Mouse (Mus musculus) embryo, embryonic 9.5 days (tissue): ENCODE results near the gene Plekhh2.

Source experiments
- DNase-seq: peaks from one replicate; pipeline ENCODE4 v3.0.0-alpha.2; 2017; ENCODE audit errors: extremely low spot score

Plekhh2 gene

GRCm38 (mm10) chr17:84606976-84607375, 95.3 kb downstream of the Plekhh2 start:
- no peak for DNase-seq

GRCm38 (mm10) chr17:84607617-84608016, 95.9 kb downstream of the Plekhh2 start:
- no peak for DNase-seq

GRCm38 (mm10) chr17:84608606-84609005, 96.9 kb downstream of the Plekhh2 start:
- no peak for DNase-seq

GRCm38 (mm10) chr17:84611500-84611899, 99.8 kb downstream of the Plekhh2 start:
- DNase-seq, result no peak

GRCm38 (mm10) chr17:84611971-84612370, 100.3 kb downstream of the Plekhh2 start:
- DNase-seq, result no peak

- no peak for DNase-seq
Measured at GRCm38 (mm10) chr17:84615811-84616210, 104.1 kb downstream of the Plekhh2 start.

GRCm38 (mm10) chr17:84616526-84617074, 104.9 kb downstream of the Plekhh2 start:
- DNase-seq, result no peak

- DNase-seq, result no peak
Measured at GRCm38 (mm10) chr17:84617953-84618352, 106.3 kb downstream of the Plekhh2 start.

- no peak for DNase-seq
Measured at GRCm38 (mm10) chr17:84619112-84619511, 107.4 kb downstream of the Plekhh2 start.

- no peak for DNase-seq
Measured at GRCm38 (mm10) chr17:84620076-84620475, 108.4 kb downstream of the Plekhh2 start.

GRCm38 (mm10) chr17:84620610-84621009, 108.9 kb downstream of the Plekhh2 start:
- DNase-seq, result no peak

- DNase-seq, result no peak
Measured at GRCm38 (mm10) chr17:84621209-84621608, 109.5 kb downstream of the Plekhh2 start.

- DNase-seq, result no peak
Measured at GRCm38 (mm10) chr17:84622028-84622427, 110.3 kb downstream of the Plekhh2 start.

- no peak for DNase-seq
Measured at GRCm38 (mm10) chr17:84622873-84623272, 111.2 kb downstream of the Plekhh2 start.

GRCm38 (mm10) chr17:84626276-84626856, 114.7 kb downstream of the Plekhh2 start, which contains the start of gene Dync2li1:
Gene Dync2li1 (plus strand): TSS chr17:84626496.
- peak; percentile 92 for DNase-seq

- peak; percentile 52 for DNase-seq
Measured at GRCm38 (mm10) chr17:84626857-84627305, 115.2 kb downstream of the Plekhh2 start.

GRCm38 (mm10) chr17:84627721-84628120, 116.0 kb downstream of the Plekhh2 start:
- DNase-seq, result no peak

GRCm38 (mm10) chr17:84628611-84629010, 116.9 kb downstream of the Plekhh2 start:
- DNase-seq, result no peak

- no peak for DNase-seq
Measured at GRCm38 (mm10) chr17:84631836-84632235, 120.1 kb downstream of the Plekhh2 start.

- DNase-seq, result no peak
Measured at GRCm38 (mm10) chr17:84633443-84633842, 121.7 kb downstream of the Plekhh2 start.

GRCm38 (mm10) chr17:84636328-84636727, 124.6 kb downstream of the Plekhh2 start:
- no peak for DNase-seq

GRCm38 (mm10) chr17:84637971-84638370, 126.3 kb downstream of the Plekhh2 start:
- DNase-seq, result no peak

GRCm38 (mm10) chr17:84639796-84640378, 128.2 kb downstream of the Plekhh2 start:
- DNase-seq, result no peak
